In genomic region chr6:148916817-148917216, GRCm38 (mm10) we compare ENCODE assay signal across 8 mouse cellular contexts. TPM values are rescaled to one million over a fixed set of nuclear protein-coding genes. Genes with fewer than 3 reads are reported as not detected.
DNase-seq lines count a peak whose midpoint lies in the region; ATAC-seq and TF ChIP-seq lines count a peak whose summit lies in the region.

No protein-coding gene starts in this region.

- H3K4me2 ChIP-seq in hindbrain, embryonic 11.5 days (replicated peaks; ENCODE audit: low read depth, low read length) = no peak overlapping the region

- no peaks in the 10 kb centered on the region for H3K27me3 ChIP-seq in hindbrain, embryonic 11.5 days (ENCODE audit: control insufficient read depth, insufficient read depth, low read length)
- no peaks in the 10 kb centered on the region for H3K27me3 ChIP-seq in hindbrain, embryonic 10.5 days (ENCODE audit: insufficient read depth, poor library complexity, severe bottlenecking)
- no peaks in the 10 kb centered on the region for H3K27me3 ChIP-seq in cerebellum, adult 2 months (ENCODE audit: control insufficient read depth, insufficient read depth, low read length)

- 42% methylated on average over 3 of the region's 3 CpGs for WGBS in hindbrain, embryonic 11.5 days
- WGBS in hindbrain, embryonic 10.5 days = 32% methylated on average over 3 of the region's 3 CpGs
- 39% methylated on average over 3 of the region's 3 CpGs for WGBS in cerebellum, adult 2 months

- H3K4me3 ChIP-seq in hindbrain, embryonic 11.5 days (ENCODE audit: low read depth, low read length) = no peak overlapping the region
- no peak overlapping the region for H3K4me3 ChIP-seq in hindbrain, embryonic 10.5 days
- no peak overlapping the region for H3K4me3 ChIP-seq in cerebellum, adult 2 months (replicated peaks; ENCODE audit: insufficient read depth, low read depth, low read length)

- ATAC-seq in hindbrain, embryonic 11.5 days (ENCODE audit: low FRiP score) = no peak

- H3K4me1 ChIP-seq in hindbrain, embryonic 11.5 days (replicated peaks; ENCODE audit: control insufficient read depth, insufficient read depth, low read length) = no peaks in the 10 kb centered on the region
- H3K4me1 ChIP-seq in hindbrain, embryonic 10.5 days (replicated peaks) = no peaks in the 10 kb centered on the region
- H3K4me1 ChIP-seq in cerebellum, adult 2 months (ENCODE audit: control insufficient read depth, insufficient read depth, low read length) = no peaks in the 10 kb centered on the region

- H3K9ac ChIP-seq in hindbrain, embryonic 11.5 days (ENCODE audit: low read depth, low read length) = no peak overlapping the region

- intact Hi-C loops in heart, postnatal 36 days (cut with DNase I) = loop anchor here (5.0 kb wide), 2 partner anchors 90 to 685 kb away; no protein-coding TSS in a partner anchor

- no peak for TF ChIP-seq CTCF in cerebellum, adult 2 months (IDR thresholded peaks at IDR 0.05; ENCODE audit: borderline replicate concordance, insufficient read depth, low read depth, low read length)

- TF ChIP-seq POLR2A in cerebellum, adult 2 months (IDR thresholded peaks at IDR 0.05; ENCODE audit: borderline replicate concordance, insufficient read depth, low read length) = no peak

- DNase-seq in hindbrain, embryonic 11.5 days (ENCODE audit: low spot score) = peak; percentile 39
- DNase-seq in hindbrain, embryonic 10.5 days (ENCODE audit: low spot score) = no peak
- peak; percentile 29 for DNase-seq in right cerebral cortex, postnatal 4 days
- no peak for DNase-seq in right cerebral cortex, adult 18-20 months
- peak; percentile 29 for DNase-seq in c-Kit-positive CD71-positive TER-119-positive erythroid progenitor cells, embryonic 14.5 days (ENCODE audit: low spot score)
- DNase-seq in thymus, postnatal 14 days = peak; percentile 37
- DNase-seq in cerebellum, adult 2 months = no peak
- no peak for DNase-seq in heart, postnatal 36 days

- H3K36me3 ChIP-seq in hindbrain, embryonic 11.5 days (ENCODE audit: control insufficient read depth, insufficient read depth, low read length) = no peaks in the 10 kb centered on the region
- peaks cover 26% of the 10 kb centered on the region for H3K36me3 ChIP-seq in hindbrain, embryonic 10.5 days

- no peaks in the 10 kb centered on the region for H3K9me3 ChIP-seq in hindbrain, embryonic 11.5 days (ENCODE audit: control insufficient read depth, low read length)
- H3K9me3 ChIP-seq in hindbrain, embryonic 10.5 days = no peaks in the 10 kb centered on the region

- no peak overlapping the region for H3K27ac ChIP-seq in hindbrain, embryonic 11.5 days (ENCODE audit: low read depth, low read length)
- no peak overlapping the region for H3K27ac ChIP-seq in hindbrain, embryonic 10.5 days
- H3K27ac ChIP-seq in cerebellum, adult 2 months (ENCODE audit: insufficient read depth, low read length) = no peak overlapping the region

RNA-seq across cellular contexts. Expression of gene Caprin2, which starts 20.8 kb away (rescaled TPM):
- polyA plus RNA-seq in hindbrain, embryonic 11.5 days (2014; fragmentation: Nextera tagmentation; extraction: Ambion mirVana) = 10.7 and 13.1 TPM in 2 replicates
- polyA plus RNA-seq in hindbrain, embryonic 10.5 days (2016; fragmentation: Nextera tagmentation; extraction: Ambion mirVana) = 15.9 and 18.5 TPM in 2 replicates
- polyA plus RNA-seq in cerebellum, adult 2 months (2012; rRNA removed) = 22.3 and 25.1 TPM in 2 replicates
- total RNA-seq in heart, postnatal 36 days (2021) = 1 to 10 TPM; 4.6 to 5.3 TPM

RNA-seq across cellular contexts. Expression of gene Sinhcaf, which starts 29.4 kb away (rescaled TPM):
- 246 and 283 TPM in 2 replicates for polyA plus RNA-seq in hindbrain, embryonic 11.5 days (2014; fragmentation: Nextera tagmentation; extraction: Ambion mirVana)
- polyA plus RNA-seq in hindbrain, embryonic 10.5 days (2016; fragmentation: Nextera tagmentation; extraction: Ambion mirVana) = 238 and 321 TPM in 2 replicates
- 1.6 and 1.8 TPM in 2 replicates for polyA plus RNA-seq in cerebellum, adult 2 months (2012; rRNA removed)
- 1 to 10 TPM; 1.9 to 5.6 TPM for total RNA-seq in heart, postnatal 36 days (2021)

Comparison
In these comparisons a context has a peak if more than half of its experiments do, and no peak if none do; other contexts are left out.
1. DNase-seq: peak in hindbrain, embryonic 11.5 days (single experiment), right cerebral cortex, postnatal 4 days (single experiment), c-Kit-positive CD71-positive TER-119-positive erythroid progenitor cells, embryonic 14.5 days (single experiment) and thymus, postnatal 14 days (single experiment); none in hindbrain, embryonic 10.5 days (single experiment), right cerebral cortex, adult 18-20 months (single experiment), cerebellum, adult 2 months (0 of 2) and heart, postnatal 36 days (0 of 2).
2. RNA of gene Sinhcaf, which starts 29.4 kb away (polyA plus RNA-seq): 246 to 283 TPM in hindbrain, embryonic 11.5 days and 238 to 321 TPM in hindbrain, embryonic 10.5 days; 1.6 to 1.8 TPM in cerebellum, adult 2 months; every median in the first group is over 10 times any median in the second.